Mouse (Mus musculus): ENCODE measurements around the gene Cpxm2. TPM values are rescaled to one million over a fixed set of nuclear protein-coding genes. Genes with fewer than 3 reads are reported as not detected.

Gene Cpxm2
- polyA plus RNA-seq, 1 experiment from 2014 or later = 0.32 TPM

DNA sequence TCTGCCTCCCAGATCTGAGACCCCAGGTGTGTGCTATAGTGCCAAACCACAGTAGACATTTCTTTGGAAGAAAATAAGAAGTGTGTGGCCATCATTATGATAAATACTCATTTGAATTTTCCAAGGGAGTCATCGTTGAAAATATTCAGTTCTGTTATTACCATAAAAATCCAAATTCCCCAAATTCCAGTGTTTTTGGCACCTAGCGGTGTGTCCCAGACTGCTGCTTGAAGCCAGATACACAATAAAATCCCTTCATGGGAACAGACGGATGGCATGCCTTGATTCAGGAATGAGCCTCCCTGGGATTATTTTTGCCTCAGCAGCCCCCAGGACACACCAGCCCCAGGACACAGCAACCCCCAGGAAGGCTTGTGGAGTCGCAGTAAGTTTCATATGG is 34.7 kb downstream of the Cpxm2 start:
- no peak for DNase-seq (ENCODE audit: extremely low spot score, low spot score)
- Histone ChIP-seq H3K4me3 (no peak overlapping the region), H3K9me3 (no peaks in the 10 kb centered on the region), H3K27ac (no peak overlapping the region), H3K27me3 (ENCODE audit: poor library complexity, severe bottlenecking) (no peaks in the 10 kb centered on the region), H3K36me3 (replicated peaks) (no peaks in the 10 kb centered on the region), H3K4me1 (no peaks in the 10 kb centered on the region)
- 90% methylated on average over 4 of the region's 4 CpGs for WGBS

DNA sequence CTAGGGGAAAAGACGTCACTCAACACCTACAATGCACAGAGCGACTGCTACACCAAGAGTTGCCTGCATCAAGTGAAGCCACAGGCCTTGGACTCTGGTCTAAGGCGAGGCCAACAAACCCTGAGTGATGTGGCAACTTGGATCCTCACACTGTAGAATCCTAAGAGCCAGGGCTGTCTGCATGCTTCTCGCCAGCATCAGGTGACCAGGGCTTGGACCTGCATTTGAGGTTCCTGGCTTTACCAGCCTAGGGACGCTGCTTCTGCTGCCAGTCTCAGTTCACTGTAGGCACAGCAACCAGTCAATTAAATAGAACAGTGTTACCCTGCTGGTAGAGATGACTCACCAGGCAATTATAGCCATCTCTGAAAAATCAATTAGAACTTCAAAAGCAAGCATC is 42.8 kb downstream of the Cpxm2 start:
- Histone ChIP-seq H3K4me3 (no peak overlapping the region), H3K27me3 (ENCODE audit: poor library complexity, severe bottlenecking) (no peaks in the 10 kb centered on the region), H3K4me1 (peaks cover 13% of the 10 kb centered on the region), H3K36me3 (replicated peaks) (no peaks in the 10 kb centered on the region), H3K9me3 (no peaks in the 10 kb centered on the region), H3K27ac (no peak overlapping the region)
- DNase-seq (ENCODE audit: extremely low spot score, low spot score) = no peak
- WGBS = 77% methylated on average over 5 of the region's 5 CpGs

DNA sequence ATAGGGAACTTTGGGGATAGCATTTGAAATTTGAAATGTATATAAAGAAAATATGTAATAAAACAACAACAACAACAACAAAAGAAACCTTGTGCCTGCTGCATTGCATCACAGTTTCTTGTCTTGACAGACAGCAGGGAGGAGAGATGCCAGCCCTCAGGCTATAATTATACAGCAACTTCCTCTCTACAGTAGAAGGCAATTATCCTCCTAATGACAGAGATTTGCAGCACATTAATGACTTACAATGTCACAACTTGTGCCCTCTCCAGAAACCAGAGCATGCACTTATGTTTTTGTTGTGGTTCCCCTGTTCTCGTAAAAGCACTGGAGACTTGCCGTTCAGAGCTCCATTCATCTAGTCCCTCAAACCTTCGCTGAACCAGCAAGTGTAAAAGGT is 44.2 kb downstream of the Cpxm2 start:
- WGBS = 84% methylated on average over 3 of the region's 3 CpGs
- no peak overlapping the region for H3K27ac ChIP-seq
- DNase-seq (ENCODE audit: extremely low spot score, low spot score) = no peak

DNA sequence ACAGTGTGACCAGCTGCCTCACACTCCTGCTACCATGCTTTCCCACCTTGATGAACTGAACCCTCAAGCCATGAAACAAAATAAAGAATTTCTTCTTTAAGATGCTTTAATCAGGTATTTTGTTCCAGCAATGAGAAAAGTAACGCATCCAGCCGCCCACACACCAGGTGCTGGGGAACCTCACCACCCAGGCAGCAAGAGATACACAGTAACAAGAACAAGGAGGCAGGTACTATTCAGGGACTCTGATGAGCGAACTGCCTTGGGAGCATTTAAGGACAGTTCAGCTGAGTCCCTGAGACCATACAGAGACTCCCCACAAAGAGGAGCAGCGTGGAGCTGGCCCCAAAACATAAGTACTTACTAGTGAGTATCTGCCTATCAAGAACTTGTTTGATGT is 47.6 kb downstream of the Cpxm2 start:
- no peaks in the 10 kb centered on the region for H3K9me3 ChIP-seq
- no peak overlapping the region for H3K27ac ChIP-seq
- H3K27me3 ChIP-seq (ENCODE audit: poor library complexity, severe bottlenecking) = no peaks in the 10 kb centered on the region
- H3K36me3 ChIP-seq (replicated peaks) = no peaks in the 10 kb centered on the region
- DNase-seq (ENCODE audit: extremely low spot score, low spot score) = no peak
- no peak overlapping the region for H3K4me3 ChIP-seq
- peaks cover 4% of the 10 kb centered on the region for H3K4me1 ChIP-seq
- 90% methylated on average over 4 of the region's 4 CpGs for WGBS

More for the DNA sequence above, 44.2 kb downstream of the Cpxm2 start:
- H3K9me3 ChIP-seq = no peaks in the 10 kb centered on the region
- H3K36me3 ChIP-seq (replicated peaks) = no peaks in the 10 kb centered on the region
- H3K4me3 ChIP-seq = no peak overlapping the region
- no peaks in the 10 kb centered on the region for H3K27me3 ChIP-seq (ENCODE audit: poor library complexity, severe bottlenecking)
- H3K4me1 ChIP-seq = peaks cover 13% of the 10 kb centered on the region

DNA sequence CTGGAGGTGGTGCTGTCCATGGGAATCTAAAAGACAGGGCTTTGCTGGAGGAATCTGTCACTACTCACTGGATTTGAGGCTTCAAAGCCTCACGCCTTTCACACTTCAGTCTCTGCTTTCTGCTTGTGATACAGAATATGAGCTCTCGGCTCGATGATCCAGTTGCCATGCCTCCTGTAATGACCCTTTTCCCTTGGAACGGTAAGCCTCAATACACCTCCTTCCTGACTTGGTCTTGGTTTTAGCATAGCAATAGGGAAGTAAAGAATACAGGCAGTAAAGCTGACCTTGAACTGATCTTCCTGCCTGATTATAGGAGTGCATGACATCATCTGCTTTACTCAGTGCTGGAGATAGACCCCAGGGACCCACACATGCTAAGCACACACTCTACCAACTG is 49.2 kb downstream of the Cpxm2 start:
- H3K27ac ChIP-seq = no peak overlapping the region
- H3K4me1 ChIP-seq = no peaks in the 10 kb centered on the region
- 89% methylated on average over 4 of the region's 4 CpGs for WGBS
- H3K27me3 ChIP-seq (ENCODE audit: poor library complexity, severe bottlenecking) = no peaks in the 10 kb centered on the region
- H3K9me3 ChIP-seq = no peaks in the 10 kb centered on the region
- H3K4me3 ChIP-seq = no peak overlapping the region
- no peaks in the 10 kb centered on the region for H3K36me3 ChIP-seq (replicated peaks)
- no peak for DNase-seq (ENCODE audit: extremely low spot score, low spot score)

DNA sequence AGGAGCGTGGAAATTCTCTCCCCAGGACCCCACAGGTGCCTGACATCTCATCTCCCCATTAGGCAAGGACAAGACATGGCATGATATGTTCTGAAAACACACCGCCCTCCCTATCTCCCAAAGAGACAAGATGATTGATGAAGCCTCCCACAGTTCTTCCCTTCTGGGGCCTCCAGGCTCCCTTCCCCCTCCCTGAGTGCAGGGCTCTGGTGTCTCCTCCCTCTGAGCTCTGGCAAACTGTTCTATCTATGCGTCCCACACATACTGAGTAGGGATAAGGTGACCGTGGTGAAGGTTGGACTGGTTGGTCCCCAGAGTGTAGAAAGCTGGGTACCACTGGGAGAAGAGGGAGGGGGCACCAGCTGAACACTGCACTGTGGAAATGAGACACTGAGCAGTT is 56.1 kb downstream of the Cpxm2 start:
- DNase-seq (ENCODE audit: extremely low spot score, low spot score) = no peak
- Histone ChIP-seq H3K4me1 (no peaks in the 10 kb centered on the region), H3K27ac (no peak overlapping the region), H3K36me3 (replicated peaks) (no peaks in the 10 kb centered on the region), H3K4me3 (no peak overlapping the region), H3K27me3 (ENCODE audit: poor library complexity, severe bottlenecking) (no peaks in the 10 kb centered on the region), H3K9me3 (no peaks in the 10 kb centered on the region)
- 87% methylated on average over 4 of the region's 4 CpGs for WGBS

DNA sequence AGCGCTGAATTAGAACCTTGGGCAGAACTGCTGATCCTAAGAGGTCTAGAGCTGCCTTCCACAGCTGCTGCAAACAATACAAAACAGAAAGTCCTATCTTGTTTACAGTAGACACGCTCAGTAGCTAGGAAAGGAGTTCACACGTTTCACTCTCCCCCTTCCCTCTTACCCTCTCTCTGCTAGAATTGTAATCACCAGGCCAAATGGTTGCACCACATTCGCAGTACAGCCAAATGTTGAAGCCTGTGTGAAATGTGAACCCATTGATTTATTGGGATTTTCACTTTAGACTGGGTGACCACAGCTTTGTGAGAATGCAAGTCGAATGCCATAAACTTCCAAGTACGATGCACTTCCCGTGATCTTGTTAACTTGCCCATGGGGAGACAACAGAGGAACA is 59.9 kb downstream of the Cpxm2 start:
- no peaks in the 10 kb centered on the region for H3K9me3 ChIP-seq
- no peak overlapping the region for H3K4me3 ChIP-seq
- H3K27me3 ChIP-seq (ENCODE audit: poor library complexity, severe bottlenecking) = no peaks in the 10 kb centered on the region
- 86% methylated on average over 7 of the region's 7 CpGs for WGBS
- DNase-seq (ENCODE audit: extremely low spot score, low spot score) = no peak
- H3K36me3 ChIP-seq (replicated peaks) = no peaks in the 10 kb centered on the region
- no peak overlapping the region for H3K27ac ChIP-seq
- no peaks in the 10 kb centered on the region for H3K4me1 ChIP-seq

DNA sequence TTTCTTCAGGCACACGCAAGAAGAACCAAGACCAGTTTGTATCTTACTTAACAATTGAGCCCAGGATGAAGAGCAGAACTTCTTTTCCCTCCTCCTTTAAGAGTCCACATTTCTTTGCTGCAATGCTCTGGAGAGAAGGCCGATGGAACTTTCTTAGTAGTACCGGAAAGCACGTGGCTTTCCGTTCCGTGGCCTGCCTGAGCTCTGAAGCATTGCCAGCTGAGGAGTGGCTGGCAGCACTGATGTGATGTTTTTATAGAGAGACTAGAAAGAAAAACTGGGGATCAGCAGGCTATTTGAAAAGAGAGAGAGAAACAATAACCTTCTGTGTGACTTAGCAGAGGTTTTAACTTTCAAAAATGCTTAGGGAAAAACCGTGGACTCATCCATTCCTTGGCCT is 63.0 kb downstream of the Cpxm2 start:
- WGBS = 92% methylated on average over 7 of the region's 7 CpGs
- Histone ChIP-seq H3K4me1 (no peaks in the 10 kb centered on the region), H3K9me3 (no peaks in the 10 kb centered on the region), H3K4me3 (no peak overlapping the region), H3K36me3 (replicated peaks) (no peaks in the 10 kb centered on the region), H3K27me3 (ENCODE audit: poor library complexity, severe bottlenecking) (no peaks in the 10 kb centered on the region), H3K27ac (no peak overlapping the region)
- no peak for DNase-seq (ENCODE audit: extremely low spot score, low spot score)

DNA sequence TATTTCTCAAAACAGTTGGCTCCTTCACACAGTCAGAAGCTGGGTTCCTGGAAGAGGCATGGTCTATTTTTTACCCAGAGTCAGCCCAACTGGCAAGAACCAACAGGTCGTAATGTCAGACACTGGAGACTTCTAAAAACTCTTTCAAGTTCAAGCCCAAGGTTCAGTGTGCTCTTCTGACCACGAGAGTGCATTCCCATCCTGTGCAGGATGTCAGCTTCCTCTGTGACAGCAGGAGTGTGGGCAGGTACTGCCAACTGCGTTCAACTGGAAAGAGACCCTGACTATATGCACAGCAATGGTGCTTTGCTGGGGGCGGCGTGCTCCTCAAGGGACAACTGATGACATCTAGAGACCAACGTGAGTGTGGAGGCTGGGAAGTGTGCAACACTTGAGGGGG is 65.9 kb downstream of the Cpxm2 start:
- Histone ChIP-seq H3K4me1 (no peaks in the 10 kb centered on the region), H3K36me3 (replicated peaks) (no peaks in the 10 kb centered on the region), H3K9me3 (no peaks in the 10 kb centered on the region), H3K27ac (no peak overlapping the region), H3K27me3 (ENCODE audit: poor library complexity, severe bottlenecking) (no peaks in the 10 kb centered on the region), H3K4me3 (no peak overlapping the region)
- DNase-seq (ENCODE audit: extremely low spot score, low spot score) = no peak
- 81% methylated on average over 6 of the region's 6 CpGs for WGBS

DNA sequence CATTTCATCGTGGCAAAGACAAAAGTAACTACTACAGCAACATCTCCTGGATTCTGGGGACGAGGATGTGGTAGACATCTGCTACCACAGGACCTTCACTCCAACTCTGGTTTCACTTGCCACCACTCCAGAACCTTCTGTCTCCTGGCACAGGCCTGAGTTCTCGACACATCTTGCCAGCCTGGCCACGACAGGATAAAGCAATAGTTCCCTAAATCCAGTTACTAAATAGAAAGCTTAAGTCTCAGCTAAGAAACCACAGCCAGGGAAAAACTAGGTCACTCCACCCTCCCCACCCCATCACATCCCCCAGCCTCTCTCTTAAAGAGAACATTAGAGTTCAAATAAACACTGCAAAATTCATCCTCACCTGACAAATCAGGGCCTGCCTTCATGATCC is 66.4 kb downstream of the Cpxm2 start:
- no peak for DNase-seq (ENCODE audit: extremely low spot score, low spot score)
- H3K27ac ChIP-seq = no peak overlapping the region
- H3K27me3 ChIP-seq (ENCODE audit: poor library complexity, severe bottlenecking) = no peaks in the 10 kb centered on the region
- WGBS = 89% methylated on average over 4 of the region's 4 CpGs
- no peaks in the 10 kb centered on the region for H3K9me3 ChIP-seq
- H3K36me3 ChIP-seq (replicated peaks) = no peaks in the 10 kb centered on the region
- no peaks in the 10 kb centered on the region for H3K4me1 ChIP-seq
- H3K4me3 ChIP-seq = no peak overlapping the region

DNA sequence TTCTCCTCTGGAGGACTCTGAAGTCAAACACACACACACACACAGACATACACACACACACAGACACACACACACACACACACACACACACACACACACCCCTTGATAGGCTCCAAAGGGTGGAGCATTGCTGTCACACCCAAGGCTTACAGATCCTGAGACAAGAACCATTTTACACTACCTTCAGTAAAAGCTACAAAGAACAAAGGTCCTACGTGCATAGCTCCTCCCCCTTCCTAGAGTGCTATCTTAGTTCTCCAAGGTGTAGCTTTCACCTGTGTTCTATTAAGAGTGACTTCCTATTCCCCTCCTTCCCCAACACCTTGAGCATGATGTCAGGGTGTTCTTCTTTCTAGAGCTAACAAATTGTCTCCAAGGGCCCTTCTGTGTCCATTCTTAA is 78.7 kb downstream of the Cpxm2 start:
- Histone ChIP-seq H3K4me3 (no peak overlapping the region), H3K4me1 (peaks cover 7% of the 10 kb centered on the region; the same call in 1 of the 2 replicates), H3K27me3 (ENCODE audit: poor library complexity, severe bottlenecking) (no peaks in the 10 kb centered on the region), H3K27ac (no peak overlapping the region), H3K36me3 (replicated peaks) (no peaks in the 10 kb centered on the region), H3K9me3 (no peaks in the 10 kb centered on the region)
- DNase-seq (ENCODE audit: extremely low spot score, low spot score) = no peak
- WGBS = 83% methylated on average over 1 of the region's 1 CpGs

DNA sequence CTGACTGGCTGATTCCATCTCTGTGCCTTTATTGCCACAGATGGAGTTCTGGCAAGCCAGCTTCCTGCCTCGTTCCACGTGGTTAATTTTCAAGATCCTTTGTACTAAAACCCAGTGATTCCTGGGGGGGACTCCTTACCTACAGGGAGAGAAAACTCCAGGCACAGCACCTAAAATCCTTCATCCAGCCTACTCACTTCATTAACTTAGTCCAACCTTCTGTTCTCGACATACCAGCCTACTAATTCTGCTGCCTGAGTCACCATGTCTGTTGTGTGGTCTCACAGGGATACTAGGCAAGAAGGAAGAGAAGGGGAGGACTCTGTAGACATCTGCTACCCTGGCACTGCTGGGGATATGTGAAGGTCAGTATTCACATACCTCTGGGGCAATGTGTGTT is 80.0 kb downstream of the Cpxm2 start:
- WGBS = 85% methylated on average over 3 of the region's 3 CpGs
- no peak overlapping the region for H3K27ac ChIP-seq
- no peaks in the 10 kb centered on the region for H3K27me3 ChIP-seq (ENCODE audit: poor library complexity, severe bottlenecking)

DNA sequence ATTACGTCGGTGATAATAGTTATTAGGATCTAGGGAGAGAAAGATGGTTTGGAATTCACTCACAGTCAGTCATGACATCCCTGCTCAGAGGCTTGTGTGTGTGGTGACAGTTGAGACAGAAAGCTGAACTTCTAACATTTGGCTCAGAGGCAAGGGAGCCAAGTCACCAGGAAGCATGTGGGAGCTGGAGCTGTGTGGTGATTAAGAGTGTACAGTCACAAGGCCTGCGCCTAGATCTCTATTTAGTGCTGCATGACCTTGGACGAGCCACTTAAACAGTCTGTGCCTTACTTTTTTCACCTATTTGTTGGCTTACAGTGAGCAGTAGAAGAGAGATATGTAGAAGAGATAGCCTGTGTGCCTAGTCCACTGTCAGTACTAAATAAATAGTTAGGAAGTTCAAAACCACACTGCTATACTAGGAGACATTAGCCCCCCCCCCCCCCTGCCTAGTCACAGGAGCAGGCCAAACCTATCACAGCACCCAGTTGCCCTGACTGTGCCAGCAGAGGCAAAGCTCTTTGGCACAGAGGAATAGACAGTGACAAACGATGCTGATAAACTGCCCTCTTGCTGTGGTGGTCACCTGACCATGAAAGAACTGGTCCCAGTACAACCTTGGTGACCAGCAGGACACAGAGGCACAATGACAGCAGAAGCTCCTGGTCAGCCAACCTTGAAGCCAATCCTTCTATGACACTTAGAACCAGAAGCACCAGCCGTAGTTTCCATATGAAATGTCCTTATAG is 83.5 kb downstream of the Cpxm2 start:
- WGBS = 88% methylated on average over 6 of the region's 6 CpGs

More for the DNA sequence above, 80.0 kb downstream of the Cpxm2 start:
- Histone ChIP-seq H3K4me1 (peaks cover 7% of the 10 kb centered on the region; the same call in 1 of the 2 replicates), H3K9me3 (no peaks in the 10 kb centered on the region), H3K4me3 (no peak overlapping the region), H3K36me3 (replicated peaks) (no peaks in the 10 kb centered on the region)
- no peak for DNase-seq (ENCODE audit: extremely low spot score, low spot score)

DNA sequence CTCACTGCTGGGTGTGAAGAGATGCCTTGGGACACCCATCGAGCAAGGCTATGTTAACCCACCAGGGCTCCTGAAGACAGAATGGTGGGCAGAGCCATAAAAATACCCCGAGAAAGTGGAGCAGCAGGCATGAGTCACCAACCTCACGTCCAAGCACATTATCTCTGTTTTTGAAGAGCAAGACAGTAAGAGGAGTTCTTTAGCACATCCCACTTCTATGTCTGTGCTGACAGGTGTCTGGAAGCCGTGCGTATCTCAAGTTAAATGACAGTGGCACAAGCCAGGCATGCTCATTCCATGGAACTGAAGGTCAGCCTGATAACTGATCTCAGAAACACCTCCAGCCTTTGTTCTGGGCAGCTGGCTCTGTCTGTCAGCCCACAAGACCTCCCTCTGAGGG is 86.6 kb downstream of the Cpxm2 start:
- H3K27ac ChIP-seq = no peak overlapping the region
- no peak for DNase-seq (ENCODE audit: extremely low spot score, low spot score)
- no peaks in the 10 kb centered on the region for H3K36me3 ChIP-seq (replicated peaks)
- no peaks in the 10 kb centered on the region for H3K27me3 ChIP-seq (ENCODE audit: poor library complexity, severe bottlenecking)
- peaks cover 4% of the 10 kb centered on the region; the same call in 1 of the 2 replicates for H3K4me1 ChIP-seq
- H3K4me3 ChIP-seq = no peak overlapping the region
- no peaks in the 10 kb centered on the region for H3K9me3 ChIP-seq
- 89% methylated on average over 5 of the region's 5 CpGs for WGBS

More for the DNA sequence above, 83.5 kb downstream of the Cpxm2 start:
- H3K27ac ChIP-seq = no peak overlapping the region
- no peaks in the 10 kb centered on the region for H3K9me3 ChIP-seq
- no peaks in the 10 kb centered on the region for H3K36me3 ChIP-seq (replicated peaks)
- H3K4me1 ChIP-seq = peaks cover 4% of the 10 kb centered on the region; the same call in 1 of the 2 replicates
- H3K27me3 ChIP-seq (ENCODE audit: poor library complexity, severe bottlenecking) = no peaks in the 10 kb centered on the region
- DNase-seq (ENCODE audit: extremely low spot score, low spot score) = no peak
- no peak overlapping the region for H3K4me3 ChIP-seq
